Mouse (Mus musculus): Measurements from ENCODE around the gene Ung. TPM values are rescaled to one million over a fixed set of nuclear protein-coding genes. Genes with fewer than 3 reads are reported as not detected.

Gene Ung
- total and polyA plus RNA-seq, 2 experiments from 2014 or later: 15.0 to 26.5 TPM

- Histone ChIP-seq H3K36me3 (replicated peaks; ENCODE audit: control insufficient read depth, insufficient read depth, low read length) (no peaks in the 10 kb centered on the region), H3K4me2 (ENCODE audit: low read depth, low read length) (peak overlapping the region; percentile 42), H3K4me3 (ENCODE audit: low read depth, low read length) (no peak overlapping the region), H3K9me3 (replicated peaks; ENCODE audit: control insufficient read depth, low read length) (no peaks in the 10 kb centered on the region), H3K9ac (replicated peaks; ENCODE audit: low read depth, low read length) (no peak overlapping the region), H3K27me3 (ENCODE audit: control insufficient read depth, insufficient read depth, low read length) (no peaks in the 10 kb centered on the region), H3K27ac (ENCODE audit: low read depth) (peak overlapping the region; percentile 92), H3K4me1 (ENCODE audit: control insufficient read depth, insufficient read depth) (peaks cover 32% of the 10 kb centered on the region)
- no peak for TF ChIP-seq EP300 (IDR thresholded peaks at IDR 0.05; ENCODE audit: low read depth)
- TF ChIP-seq CTCF (IDR thresholded peaks at IDR 0.05; ENCODE audit: low read depth): no peak
- DNase-seq (ENCODE audit: low spot score) (peak; percentile 49), ATAC-seq (ENCODE audit: insufficient read depth, low read depth) (peak; percentile 49; the same call in 1 of the 2 replicates)
- WGBS: 47% methylated on average over 21 of the region's 21 CpGs
Measured at GRCm38 (mm10) chr5:114138277-114139164, 8.3 kb downstream of the Ung start.

GRCm38 (mm10) chr5:114139175-114139574, 9.0 kb downstream of the Ung start:
- Histone ChIP-seq H3K4me2 (ENCODE audit: low read depth, low read length) (peak overlapping the region; percentile 42), H3K27ac (ENCODE audit: low read depth) (peak overlapping the region; percentile 92), H3K9ac (replicated peaks; ENCODE audit: low read depth, low read length) (no peak overlapping the region), H3K9me3 (replicated peaks; ENCODE audit: control insufficient read depth, low read length) (no peaks in the 10 kb centered on the region), H3K36me3 (replicated peaks; ENCODE audit: control insufficient read depth, insufficient read depth, low read length) (no peaks in the 10 kb centered on the region), H3K4me3 (ENCODE audit: low read depth, low read length) (no peak overlapping the region), H3K4me1 (ENCODE audit: control insufficient read depth, insufficient read depth) (peaks cover 30% of the 10 kb centered on the region), H3K27me3 (ENCODE audit: control insufficient read depth, insufficient read depth, low read length) (no peaks in the 10 kb centered on the region)
- peak; percentile 90 for ATAC-seq (ENCODE audit: insufficient read depth, low read depth)
- TF ChIP-seq CTCF (IDR thresholded peaks at IDR 0.05; ENCODE audit: low read depth) (no peak), EP300 (IDR thresholded peaks at IDR 0.05; ENCODE audit: low read depth) (no peak)
- DNase-seq (ENCODE audit: low spot score): peak; percentile 99
- WGBS: 13% methylated on average over 9 of the region's 9 CpGs

- peaks cover 6% of the 10 kb centered on the region for H3K4me1 ChIP-seq (ENCODE audit: control insufficient read depth, insufficient read depth)
- 11% methylated on average over 19 of the region's 19 CpGs for WGBS
- no peaks in the 10 kb centered on the region for H3K9me3 ChIP-seq (replicated peaks; ENCODE audit: control insufficient read depth, low read length)
- no peak for TF ChIP-seq EP300 (IDR thresholded peaks at IDR 0.05; ENCODE audit: low read depth)
- TF ChIP-seq CTCF (IDR thresholded peaks at IDR 0.05; ENCODE audit: low read depth): no peak
- peak within 1 kb of the TSS; percentile 72 for H3K9ac ChIP-seq (replicated peaks; ENCODE audit: low read depth, low read length)
- DNase-seq (ENCODE audit: low spot score) (peak; percentile 94), ATAC-seq (ENCODE audit: insufficient read depth, low read depth) (peak; percentile 90)
- H3K4me2 ChIP-seq (ENCODE audit: low read depth, low read length): peak within 1 kb of the TSS; percentile 55
- H3K27ac ChIP-seq (ENCODE audit: low read depth): peak within 1 kb of the TSS; percentile 99
- no peaks in the 10 kb centered on the region for H3K27me3 ChIP-seq (ENCODE audit: control insufficient read depth, insufficient read depth, low read length)
- H3K4me3 ChIP-seq (ENCODE audit: low read depth, low read length): peak within 1 kb of the TSS; percentile 54
- no peaks in the 10 kb centered on the region for H3K36me3 ChIP-seq (replicated peaks; ENCODE audit: control insufficient read depth, insufficient read depth, low read length)
Measured at GRCm38 (mm10) chr5:114146028-114146888, 16.1 kb downstream of the Ung start, which contains the start of gene Acacb. Gene Acacb (plus strand): TSS chr5:114146535.

DNA sequence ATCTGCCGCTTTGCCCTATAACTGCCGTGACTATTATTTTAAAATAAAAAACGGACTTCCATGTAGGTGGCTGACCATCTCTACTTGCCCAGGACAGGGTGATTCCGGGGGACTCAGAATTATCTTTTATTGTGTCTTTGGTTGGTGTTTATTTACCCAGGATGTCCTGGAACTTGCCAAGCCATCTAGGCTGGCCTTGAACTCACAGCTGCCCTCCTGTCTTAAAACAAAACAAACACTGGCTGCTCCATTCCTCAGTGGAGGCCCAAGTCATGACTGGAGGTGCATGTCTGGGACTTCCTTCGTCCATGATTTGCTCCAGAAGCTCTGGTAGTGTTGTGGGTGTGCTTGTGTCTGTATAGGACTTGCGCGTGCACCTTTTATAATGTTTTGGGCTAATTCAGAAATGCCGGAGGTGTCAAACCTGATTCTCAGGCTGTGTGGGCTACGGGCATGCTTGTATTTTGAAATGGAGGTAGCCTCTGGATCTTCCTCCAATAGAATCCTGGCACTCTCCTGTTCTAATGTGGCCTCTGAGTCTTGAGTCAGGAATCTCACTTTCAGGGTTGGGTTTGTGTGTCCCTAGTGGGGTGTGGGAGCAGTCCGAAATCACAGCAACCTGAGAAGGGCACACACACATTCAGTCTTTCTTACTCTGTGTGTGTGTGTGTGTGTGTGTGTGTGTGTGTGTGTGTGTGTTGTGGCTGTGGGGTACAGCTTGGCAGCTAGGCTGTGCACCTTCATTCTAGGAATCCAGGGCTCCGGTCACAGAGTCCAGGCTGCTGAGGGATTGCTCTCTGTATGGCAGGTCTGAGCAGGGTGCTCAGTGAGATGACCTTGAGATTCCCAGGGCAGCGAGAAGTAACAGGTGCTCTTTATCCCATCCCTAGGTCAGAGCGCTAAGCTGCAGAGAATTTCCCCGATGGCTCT, 17.1 kb downstream of the Ung start:
- no peaks in the 10 kb centered on the region for H3K27me3 ChIP-seq (ENCODE audit: control insufficient read depth, insufficient read depth, low read length)
- H3K36me3 ChIP-seq (replicated peaks; ENCODE audit: control insufficient read depth, insufficient read depth, low read length): no peaks in the 10 kb centered on the region
- peak overlapping the region; percentile 99 for H3K27ac ChIP-seq (ENCODE audit: low read depth)
- DNase-seq (ENCODE audit: low spot score): peak; percentile 84
- peak overlapping the region; percentile 55 for H3K4me2 ChIP-seq (ENCODE audit: low read depth, low read length)
- no peaks in the 10 kb centered on the region for H3K9me3 ChIP-seq (replicated peaks; ENCODE audit: control insufficient read depth, low read length)
- peak; percentile 34 for ATAC-seq (ENCODE audit: insufficient read depth, low read depth)
- peak overlapping the region; percentile 72 for H3K9ac ChIP-seq (replicated peaks; ENCODE audit: low read depth, low read length)
- 33% methylated on average over 14 of the region's 14 CpGs for WGBS
- H3K4me1 ChIP-seq (ENCODE audit: control insufficient read depth, insufficient read depth): peaks cover 16% of the 10 kb centered on the region
- H3K4me3 ChIP-seq (ENCODE audit: low read depth, low read length): peak overlapping the region; percentile 54
- TF ChIP-seq CTCF (IDR thresholded peaks at IDR 0.05; ENCODE audit: low read depth) (0 out of 2 replicates have a peak, but pooled peaks have one; percentile 5), EP300 (IDR thresholded peaks at IDR 0.05; ENCODE audit: low read depth) (no peak)
